Mouse (Mus musculus) CH12.LX (cell line): ENCODE results near the gene Sox12. TPM values are rescaled to one million over a fixed set of nuclear protein-coding genes. Genes with fewer than 3 reads are reported as not detected.

ENCODE experiments used
- DNase-seq: peaks from one replicate; pipeline ENCODE4 v3.0.0-alpha.2; 2013; ENCODE audit errors: extremely low read depth
- H3K27ac ChIP-seq: 2 replicates; pipeline ENCODE4 v1.5.1; 2012; ENCODE audit warnings: low read depth, mild to moderate bottlenecking, control low read depth, moderate library complexity; ENCODE audit not compliant: insufficient read depth
- H3K27me3 ChIP-seq: replicated peaks from 2 replicates; pipeline ENCODE3; 2012; ENCODE audit warnings: inconsistent platforms
- H3K36me3 ChIP-seq, 2 experiments: replicated peaks in 1 of 2; 2 replicates each; pipeline versions ENCODE3 to v1.6.1; 2012; ENCODE audit warnings: inconsistent platforms in 1 of 2, low read length in 1 of 2, mild to moderate bottlenecking in 1 of 2, mixed read lengths in 1 of 2, moderate library complexity in 1 of 2; ENCODE audit not compliant: control insufficient read depth in 1 of 2, insufficient read depth in 1 of 2
- H3K4me1 ChIP-seq, 2 experiments: 2 replicates each; pipeline ENCODE4 v1.6.1; 2012; ENCODE audit warnings: inconsistent platforms in 1 of 2, moderate library complexity in 1 of 2; ENCODE audit not compliant: insufficient read depth in 2 of 2, control insufficient read depth in 1 of 2
- H3K4me2 ChIP-seq: 2 replicates; pipeline ENCODE4 v1.6.1; 2012; ENCODE audit warnings: low read depth, mild to moderate bottlenecking, control low read depth; ENCODE audit not compliant: poor library complexity, insufficient read depth, severe bottlenecking
- H3K4me3 ChIP-seq, 3 experiments: fragments of 150-350 bp in 1 of 3; sonication (generic) in 1 of 3; replicated peaks in 1 of 3; 2 replicates each; pipeline versions ENCODE3 to v1.5.1; 2011 to 2012; ENCODE audit warnings: low read depth in 2 of 3, low read length in 2 of 3, mild to moderate bottlenecking in 2 of 3, moderate library complexity in 2 of 3, control low read depth in 1 of 3, improper control_type of control experiment in 1 of 3, inconsistent platforms in 1 of 3, mixed read lengths in 1 of 3; ENCODE audit not compliant: poor library complexity in 1 of 3
- H3K79me2 ChIP-seq: replicated peaks from 2 replicates; pipeline ENCODE4 v1.6.1; 2012; ENCODE audit warnings: mild to moderate bottlenecking, moderate library complexity; ENCODE audit not compliant: control insufficient read depth, poor library complexity, insufficient read depth, severe bottlenecking; ENCODE audit errors: extremely low read depth
- H3K9ac ChIP-seq: 2 replicates; pipeline ENCODE4 v1.6.1; 2012; ENCODE audit warnings: low read depth, mild to moderate bottlenecking, control low read depth, moderate library complexity; ENCODE audit not compliant: insufficient read depth
- H3K9me3 ChIP-seq: replicated peaks from 2 replicates; pipeline ENCODE3; 2012; ENCODE audit warnings: low read length, inconsistent platforms, mixed read lengths
- CHD1 ChIP-seq: IDR thresholded peaks from 2 replicates; pipeline ENCODE4 v1.6.1; 2012; ENCODE audit warnings: low read depth, low read length, improper control_type of control experiment, inconsistent platforms
- CHD2 ChIP-seq: IDR thresholded peaks from 2 replicates; pipeline ENCODE4 v1.6.1; 2011; ENCODE audit warnings: low read length, improper control_type of control experiment
- CTCF ChIP-seq, 2 experiments: IDR thresholded peaks in 1 of 2; conservative IDR thresholded peaks in 1 of 2; 2 replicates each; pipeline ENCODE4 v1.5.1; 2011 to 2012; ENCODE audit warnings: low read depth in 2 of 2, low read length in 2 of 2, improper control_type of control experiment in 1 of 2, inconsistent platforms in 1 of 2, mild to moderate bottlenecking in 1 of 2, moderate library complexity in 1 of 2
- E2F4 ChIP-seq: IDR thresholded peaks from 2 replicates; pipeline ENCODE4 v1.6.1; 2011; ENCODE audit warnings: low read depth, low read length, improper control_type of control experiment; ENCODE audit not compliant: insufficient replicate concordance
- EP300 ChIP-seq: IDR thresholded peaks from 2 replicates; pipeline ENCODE4 v1.6.1; 2011; ENCODE audit warnings: low read length, improper control_type of control experiment
- GABPA ChIP-seq: IDR thresholded peaks from 2 replicates; pipeline ENCODE4 v1.6.1; 2012; ENCODE audit warnings: low read depth, low read length, improper control_type of control experiment, inconsistent platforms; ENCODE audit not compliant: insufficient replicate concordance
- HCFC1 ChIP-seq: IDR thresholded peaks from 2 replicates; pipeline ENCODE4 v1.6.1; 2012; ENCODE audit warnings: low read depth, mild to moderate bottlenecking, inconsistent platforms, low read length, improper control_type of control experiment
- IRF4 ChIP-seq: IDR thresholded peaks from 2 replicates; pipeline ENCODE4 v1.6.1; 2014; ENCODE audit warnings: low read depth, mild to moderate bottlenecking, inconsistent platforms, low read length, improper control_type of control experiment
- JUN ChIP-seq: IDR thresholded peaks from 2 replicates; pipeline ENCODE4 v1.6.1; 2011; ENCODE audit warnings: low read depth, mild to moderate bottlenecking, low read length, improper control_type of control experiment, moderate library complexity; ENCODE audit not compliant: insufficient read depth
- JUND ChIP-seq: conservative IDR thresholded peaks from 2 replicates; pipeline ENCODE4 v1.6.1; 2011; ENCODE audit warnings: low read depth, low read length, improper control_type of control experiment
- MAX ChIP-seq: IDR thresholded peaks from 2 replicates; pipeline ENCODE4 v1.6.1; 2011; ENCODE audit warnings: low read length, improper control_type of control experiment
- MAZ ChIP-seq: IDR thresholded peaks from 2 replicates; pipeline ENCODE4 v1.6.1; 2012; ENCODE audit warnings: low read depth, mild to moderate bottlenecking, inconsistent platforms, low read length, improper control_type of control experiment, moderate library complexity
- MXI1 ChIP-seq: IDR thresholded peaks from 2 replicates; pipeline ENCODE4 v1.6.1; 2011; ENCODE audit warnings: mild to moderate bottlenecking, low read depth, low read length, improper control_type of control experiment
- NELFE ChIP-seq: IDR thresholded peaks from 2 replicates; pipeline ENCODE4 v1.6.1; 2011; ENCODE audit warnings: low read depth, low read length, improper control_type of control experiment
- RAD21 ChIP-seq: IDR thresholded peaks from 2 replicates; pipeline ENCODE4 v1.6.1; 2011; ENCODE audit warnings: low read depth, mild to moderate bottlenecking, low read length, improper control_type of control experiment, moderate library complexity
- RCOR1 ChIP-seq: conservative IDR thresholded peaks from 2 replicates; pipeline ENCODE4 v1.6.1; 2012; ENCODE audit warnings: low read depth, mild to moderate bottlenecking, inconsistent platforms, low read length, improper control_type of control experiment
- SIN3A ChIP-seq: IDR thresholded peaks from 2 replicates; pipeline ENCODE4 v1.6.1; 2012; ENCODE audit warnings: low read length, improper control_type of control experiment, inconsistent platforms
- SMC3 ChIP-seq: IDR thresholded peaks from 2 replicates; pipeline ENCODE4 v1.6.1; 2011; ENCODE audit warnings: low read depth, low read length, improper control_type of control experiment
- UBTF ChIP-seq: IDR thresholded peaks from 2 replicates; pipeline ENCODE4 v1.6.1; 2012; ENCODE audit warnings: low read depth, mild to moderate bottlenecking, inconsistent platforms, low read length, improper control_type of control experiment, moderate library complexity
- USF1 ChIP-seq: IDR thresholded peaks from 2 replicates; pipeline ENCODE4 v1.6.1; 2014; ENCODE audit warnings: low read depth, mild to moderate bottlenecking, inconsistent platforms, low read length, improper control_type of control experiment
- ZC3H11A ChIP-seq: IDR thresholded peaks from 2 replicates; pipeline ENCODE4 v1.6.1; 2012; ENCODE audit warnings: low read depth, mild to moderate bottlenecking, inconsistent platforms, low read length, improper control_type of control experiment
- ZKSCAN1 ChIP-seq: IDR thresholded peaks from 2 replicates; pipeline ENCODE4 v1.6.1; 2012; ENCODE audit warnings: low read depth, inconsistent platforms, low read length, improper control_type of control experiment, borderline replicate concordance
- ZNF384 ChIP-seq: IDR thresholded peaks from 2 replicates; pipeline ENCODE4 v1.6.1; 2012; ENCODE audit warnings: low read depth, low read length, improper control_type of control experiment, inconsistent platforms
- dilution Hi-C: fragments of 300-500 bp; cut with MboI; formaldehyde crosslinking; loops from 2 replicates; pipeline ENCODE4 v1.14.3; 2020; ENCODE audit warnings: low sequenced_read_pairs; ENCODE audit not compliant: extremely low pct_unique_long_range_greater_than_20kb, extremely low pct_ligation_motif_present
- in situ Hi-C: fragments of 300-500 bp; cut with MboI; formaldehyde crosslinking; loops from 3 replicates; pipeline ENCODE4 v1.14.3; 2019; ENCODE audit warnings: low sequenced_read_pairs, low pct_ligation_motif_present, low pct_unique_long_range_greater_than_20kb, mixed read lengths
- polyA plus RNA-seq: library from polyadenylated mRNA; unstranded; fragments of >175 nt; gene quantifications from 2 replicates; pipeline ENCODE4 v1.2.1, GENCODE M21; 2012; ENCODE audit warnings: low read depth; ENCODE audit not compliant: insufficient read length
- total RNA-seq, 2 experiments: library from RNA; depleted of rRNA; stranded (reverse); fragments of 300-350 nt in 1 of 2; fragments of >200 nt in 1 of 2; gene quantifications; 2 replicates each; pipeline ENCODE4 v1.2.3; 2012 to 2014

Sox12 gene
- total and polyA plus RNA-seq, 3 experiments, result 0.09 TPM; not detected in 2

DNA sequence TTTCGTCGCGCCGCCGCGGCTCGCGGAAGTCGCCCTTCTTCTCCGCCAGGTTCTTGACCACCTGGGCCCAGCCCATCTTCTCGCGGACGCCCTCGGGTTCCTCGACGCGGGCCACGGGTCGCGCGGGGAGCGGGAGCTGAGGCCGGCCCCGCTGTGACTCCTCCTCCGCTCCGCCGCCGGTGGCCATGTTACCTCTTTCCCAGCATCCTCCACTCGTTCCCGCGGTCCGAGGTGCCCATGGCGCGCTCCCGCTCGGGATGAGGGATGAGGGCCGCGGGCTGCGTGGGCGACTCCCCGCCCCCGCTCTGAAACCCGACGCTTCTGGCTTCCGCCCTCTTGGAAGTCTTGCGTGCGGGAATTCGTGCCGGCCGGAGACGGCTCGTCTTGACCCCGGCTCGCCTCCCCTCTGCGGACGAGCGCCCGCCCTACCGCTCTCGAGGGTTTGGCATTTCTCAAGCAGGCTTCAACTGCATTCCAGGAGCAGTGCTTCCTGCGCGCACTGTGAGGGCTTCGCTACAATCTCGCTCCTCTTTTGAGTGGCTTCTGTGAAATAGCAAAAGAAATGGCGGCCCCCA, 16.8 kb upstream of the Sox12 start, which contains the start of gene Zcchc3:
Zcchc3 (minus strand) TSS at position 437 of the 575 bp plus-strand sequence.
- H3K9me3 ChIP-seq, result peaks cover 30% of the 10 kb centered on the region
- no peaks in the 10 kb centered on the region for H3K4me1 ChIP-seq
- dilution Hi-C loops (no loop called here), in situ Hi-C loops (no loop called here)
- no peaks in the 10 kb centered on the region for H3K36me3 ChIP-seq
- H3K4me2 ChIP-seq, result no peak within 1 kb of the TSS
- H3K27me3 ChIP-seq, result peaks cover 21% of the 10 kb centered on the region
- no peak within 1 kb of the TSS for H3K27ac ChIP-seq
- H3K4me3 ChIP-seq, result no peak within 1 kb of the TSS
- no peak for DNase-seq
- no peaks in the 10 kb centered on the region for H3K79me2 ChIP-seq
- no peak within 1 kb of the TSS for H3K9ac ChIP-seq
- no peak for TF ChIP-seq MXI1
- no peak for TF ChIP-seq USF1
- TF ChIP-seq MAZ, result no peak
- no peak for TF ChIP-seq ZC3H11A
- no peak for TF ChIP-seq CHD2
- TF ChIP-seq JUND, result no peak
- no peak for TF ChIP-seq CHD1
- TF ChIP-seq ZNF384, result no peak
- no peak for TF ChIP-seq JUN
- no peak for TF ChIP-seq GABPA
- no peak for TF ChIP-seq E2F4
- TF ChIP-seq IRF4, result no peak
- no peak for TF ChIP-seq HCFC1
- TF ChIP-seq RAD21, result no peak
- no peak for TF ChIP-seq CTCF (conservative IDR thresholded peaks at IDR 0.05 in 1 of 2, IDR thresholded peaks at IDR 0.05 in 1 of 2; ENCODE audit: low read depth in 2 of 2, low read length in 2 of 2)
- no peak for TF ChIP-seq NELFE
- no peak for TF ChIP-seq SIN3A
- TF ChIP-seq RCOR1, result no peak

DNA sequence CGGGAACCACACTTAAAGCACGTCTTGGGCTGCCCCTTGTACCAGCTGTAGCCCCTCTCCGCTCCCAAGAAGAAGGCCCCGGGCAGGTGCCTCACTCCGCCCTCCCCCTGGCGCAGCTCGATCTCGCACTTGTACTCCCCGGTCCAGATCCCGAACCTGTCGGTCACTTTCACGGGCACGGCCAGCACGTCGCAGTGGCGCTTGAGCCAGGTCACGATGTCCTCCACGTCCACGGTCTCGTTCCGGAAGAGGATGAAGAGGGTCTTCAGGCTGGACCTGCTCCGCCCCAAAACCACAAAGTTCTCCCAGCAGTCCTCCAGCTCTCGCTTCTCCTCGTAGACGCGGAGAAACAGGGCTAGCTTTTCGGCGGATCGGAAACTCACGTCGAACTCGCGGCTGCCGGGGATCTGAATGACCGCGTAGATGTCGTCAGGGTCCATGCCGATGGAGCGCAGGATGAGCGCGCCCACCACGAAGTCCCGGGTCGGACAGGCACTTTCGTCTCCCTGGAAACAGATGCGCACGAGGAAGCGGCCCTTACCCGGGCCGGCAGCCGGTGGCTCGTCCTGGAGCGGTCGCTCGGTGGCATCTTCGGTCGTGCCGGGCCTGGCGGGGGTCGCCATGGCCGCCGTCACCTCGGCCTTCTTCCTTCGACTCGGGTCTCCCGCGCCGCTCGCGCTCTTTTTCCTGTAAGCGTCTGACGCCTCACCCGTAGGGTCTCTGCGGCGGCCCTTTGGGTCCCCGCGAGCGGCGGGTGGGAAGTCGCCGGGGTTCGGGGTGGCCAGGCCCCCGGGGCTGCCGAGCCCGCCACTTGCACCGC, 16.1 kb upstream of the Sox12 start:
- H3K27ac ChIP-seq, result no peak overlapping the region
- H3K4me2 ChIP-seq, result no peak overlapping the region
- no peaks in the 10 kb centered on the region for H3K79me2 ChIP-seq
- TF ChIP-seq EP300, result no peak
- no peak for TF ChIP-seq MAX
- no peak for TF ChIP-seq ZKSCAN1
- no peak for TF ChIP-seq UBTF
- no peak for TF ChIP-seq SMC3
- peaks cover 30% of the 10 kb centered on the region for H3K9me3 ChIP-seq
- H3K9ac ChIP-seq, result no peak overlapping the region
- no peaks in the 10 kb centered on the region for H3K36me3 ChIP-seq
- H3K4me3 ChIP-seq, result no peak overlapping the region
- H3K27me3 ChIP-seq, result peaks cover 24% of the 10 kb centered on the region
- dilution Hi-C loops, result no loop called here
- no peaks in the 10 kb centered on the region for H3K4me1 ChIP-seq
- in situ Hi-C loops, result no loop called here
- no peak for DNase-seq
